Mouse (Mus musculus) hindbrain, embryonic 10.5 days (tissue): Measurements from ENCODE around the gene Tnfrsf19. TPM values are rescaled to one million over a fixed set of nuclear protein-coding genes. Genes with fewer than 3 reads are reported as not detected.

ENCODE experiments used
- polyA plus RNA-seq: library from polyadenylated mRNA; unstranded; fragments of >200 nt; fragmentation: Nextera tagmentation; extraction: Ambion mirVana; gene quantifications from 2 replicates; pipeline ENCODE4 v1.2.1, GENCODE M21; 2016

The Tnfrsf19 gene
- polyA plus RNA-seq, 1 experiment from 2014 or later, result 35.4 TPM

Other genes with a start within 250 kb of the Tnfrsf19 start
- gene Sacs, start 92.0 kb upstream of the Tnfrsf19 start, polyA plus RNA-seq, result 3.1 and 3.2 TPM in 2 replicates
- gene Sgcg, start 212.0 kb upstream of the Tnfrsf19 start, polyA plus RNA-seq, result 0.07 TPM in 1 of 2 replicates, not detected in the other